Mouse (Mus musculus): ENCODE measurements around the gene Tnni3k. TPM values are rescaled to one million over a fixed set of nuclear protein-coding genes. Genes with fewer than 3 reads are reported as not detected.
"Not testable (repeated sequence)": the region's sequence is repeated elsewhere in the genome, so short reads cannot be mapped to it uniquely, and the experiment has no call there.

Gene Tnni3k
- polyA plus RNA-seq, 1 experiment from 2014 or later, result not detected

GRCm38 (mm10) chr3:154859721-154860120, 195.5 kb downstream of the Tnni3k start:
- H3K4me2 ChIP-seq (replicated peaks), result no peak overlapping the region
- no peak overlapping the region for H3K27ac ChIP-seq
- H3K9me3 ChIP-seq, result no peaks in the 10 kb centered on the region
- H3K4me3 ChIP-seq (replicated peaks), result no peak overlapping the region
- no peaks in the 10 kb centered on the region for H3K4me1 ChIP-seq (replicated peaks)
- no peak for ATAC-seq
- H3K36me3 ChIP-seq, result no peaks in the 10 kb centered on the region
- H3K27me3 ChIP-seq (replicated peaks), result no peaks in the 10 kb centered on the region
- 59% methylated on average over 3 of the region's 3 CpGs for WGBS
- no peak overlapping the region for H3K9ac ChIP-seq

- no peak overlapping the region for H3K4me2 ChIP-seq (replicated peaks)
- no peak overlapping the region for H3K27ac ChIP-seq
- ATAC-seq, result no peak
- H3K36me3 ChIP-seq, result no peaks in the 10 kb centered on the region
- H3K4me1 ChIP-seq (replicated peaks), result no peaks in the 10 kb centered on the region
- H3K27me3 ChIP-seq (replicated peaks), result no peaks in the 10 kb centered on the region
- H3K9ac ChIP-seq, result no peak overlapping the region
- WGBS, result 42% methylated on average over 6 of the region's 6 CpGs
- H3K4me3 ChIP-seq (replicated peaks), result no peak overlapping the region
- H3K9me3 ChIP-seq, result no peaks in the 10 kb centered on the region
These were observed 201.9 kb downstream of the Tnni3k start for GRCm38 (mm10) chr3:154853257-154853656.

- ATAC-seq, result no peak
- H3K4me2 ChIP-seq (replicated peaks), result no peak overlapping the region
- no peak overlapping the region for H3K9ac ChIP-seq
- H3K36me3 ChIP-seq, result no peaks in the 10 kb centered on the region
- H3K4me3 ChIP-seq (replicated peaks), result no peak overlapping the region
- no peak overlapping the region for H3K27ac ChIP-seq
- no peaks in the 10 kb centered on the region for H3K27me3 ChIP-seq (replicated peaks)
- H3K9me3 ChIP-seq, result no peaks in the 10 kb centered on the region
- 63% methylated on average over 3 of the region's 3 CpGs for WGBS
- no peaks in the 10 kb centered on the region for H3K4me1 ChIP-seq (replicated peaks)
These were observed 202.9 kb downstream of the Tnni3k start for GRCm38 (mm10) chr3:154852281-154852680.

DNA sequence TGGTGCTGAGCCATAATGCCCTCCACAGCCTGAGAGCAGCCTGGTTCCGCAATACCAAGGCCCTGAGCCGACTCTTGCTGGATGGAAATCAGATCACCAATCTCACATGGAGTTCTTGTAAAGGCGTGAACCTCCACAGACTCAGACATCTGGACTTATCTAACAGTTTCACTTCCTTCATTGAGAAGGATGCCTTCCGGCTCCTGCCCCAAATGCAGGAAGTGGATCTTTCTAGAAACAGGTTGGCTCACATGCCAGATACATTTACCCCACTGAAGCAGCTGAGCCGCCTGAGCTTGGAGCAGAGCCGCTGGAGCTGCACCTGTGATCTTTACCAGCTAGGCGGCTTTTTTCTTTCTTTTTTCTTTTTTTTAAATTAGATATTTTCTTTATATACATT, 213.0 kb downstream of the Tnni3k start:
- Histone ChIP-seq H3K4me2 (replicated peaks) (no peak overlapping the region), H3K36me3 (no peaks in the 10 kb centered on the region), H3K9me3 (no peaks in the 10 kb centered on the region), H3K27ac (no peak overlapping the region), H3K4me3 (replicated peaks) (no peak overlapping the region), H3K9ac (no peak overlapping the region), H3K4me1 (replicated peaks) (no peaks in the 10 kb centered on the region), H3K27me3 (replicated peaks) (no peaks in the 10 kb centered on the region)
- WGBS, result 84% methylated on average over 7 of the region's 7 CpGs
- ATAC-seq, result no peak

- Histone ChIP-seq H3K4me2 (replicated peaks) (no peak overlapping the region), H3K9ac (no peak overlapping the region), H3K36me3 (no peaks in the 10 kb centered on the region), H3K4me3 (replicated peaks) (no peak overlapping the region), H3K27ac (no peak overlapping the region), H3K9me3 (no peaks in the 10 kb centered on the region), H3K27me3 (replicated peaks) (no peaks in the 10 kb centered on the region), H3K4me1 (replicated peaks) (no peaks in the 10 kb centered on the region)
- 56% methylated on average over 1 of the region's 1 CpGs for WGBS
- ATAC-seq, result no peak
These were observed 214.1 kb downstream of the Tnni3k start for GRCm38 (mm10) chr3:154841076-154841475.

- H3K36me3 ChIP-seq, result no peaks in the 10 kb centered on the region
- no peak overlapping the region for H3K4me3 ChIP-seq (replicated peaks)
- H3K27me3 ChIP-seq (replicated peaks), result no peaks in the 10 kb centered on the region
- H3K9me3 ChIP-seq, result no peaks in the 10 kb centered on the region
- 89% methylated on average over 11 of the region's 11 CpGs for WGBS
- H3K4me2 ChIP-seq (replicated peaks), result no peak overlapping the region
- ATAC-seq, result no peak
- H3K4me1 ChIP-seq (replicated peaks), result no peaks in the 10 kb centered on the region
- H3K9ac ChIP-seq, result no peak overlapping the region
- no peak overlapping the region for H3K27ac ChIP-seq
These were observed 217.3 kb downstream of the Tnni3k start for GRCm38 (mm10) chr3:154837861-154838260.

DNA sequence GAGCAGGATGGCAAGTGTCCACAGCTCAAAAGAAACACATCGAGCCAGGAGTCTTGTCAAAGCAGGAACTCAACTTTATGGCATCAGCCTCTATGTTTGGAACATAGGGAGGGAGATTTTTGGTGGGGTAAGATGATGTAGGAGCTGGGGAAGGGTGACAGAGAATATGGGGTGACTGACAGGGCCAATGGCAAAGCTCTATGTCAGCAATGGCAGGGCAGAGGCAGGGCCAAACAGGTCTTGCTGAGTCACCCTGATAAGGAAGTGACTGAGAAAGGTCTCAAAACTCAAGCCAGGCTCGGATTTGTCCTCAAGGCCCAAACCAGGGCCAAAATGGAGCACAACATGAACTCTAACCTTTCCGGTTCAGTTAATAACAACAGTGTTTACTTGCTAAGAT, 219.1 kb downstream of the Tnni3k start:
- no peak overlapping the region for H3K4me2 ChIP-seq (replicated peaks)
- H3K9me3 ChIP-seq, result no peaks in the 10 kb centered on the region
- 71% methylated on average over 3 of the region's 3 CpGs for WGBS
- H3K9ac ChIP-seq, result no peak overlapping the region
- no peaks in the 10 kb centered on the region for H3K4me1 ChIP-seq (replicated peaks)
- H3K27ac ChIP-seq, result no peak overlapping the region
- ATAC-seq, result no peak
- no peaks in the 10 kb centered on the region for H3K27me3 ChIP-seq (replicated peaks)
- no peaks in the 10 kb centered on the region for H3K36me3 ChIP-seq
- no peak overlapping the region for H3K4me3 ChIP-seq (replicated peaks)

- no peaks in the 10 kb centered on the region for H3K27me3 ChIP-seq (replicated peaks)
- H3K9me3 ChIP-seq, result no peaks in the 10 kb centered on the region
- WGBS, result 78% methylated on average over 9 of the region's 9 CpGs
- H3K4me2 ChIP-seq (replicated peaks), result no peak overlapping the region
- H3K4me1 ChIP-seq (replicated peaks), result no peaks in the 10 kb centered on the region
- H3K9ac ChIP-seq, result no peak overlapping the region
- H3K36me3 ChIP-seq, result no peaks in the 10 kb centered on the region
- no peak overlapping the region for H3K27ac ChIP-seq
- ATAC-seq, result no peak
- no peak overlapping the region for H3K4me3 ChIP-seq (replicated peaks)
These were observed 220.8 kb downstream of the Tnni3k start for GRCm38 (mm10) chr3:154834373-154834772.

- Histone ChIP-seq H3K4me2 (replicated peaks) (no peak overlapping the region), H3K27me3 (replicated peaks) (no peaks in the 10 kb centered on the region), H3K4me3 (replicated peaks) (no peak overlapping the region), H3K27ac (no peak overlapping the region), H3K4me1 (replicated peaks) (no peaks in the 10 kb centered on the region), H3K9me3 (no peaks in the 10 kb centered on the region), H3K9ac (no peak overlapping the region), H3K36me3 (no peaks in the 10 kb centered on the region)
- 79% methylated on average over 3 of the region's 3 CpGs for WGBS
- ATAC-seq, result no peak
These were observed 229.5 kb downstream of the Tnni3k start for GRCm38 (mm10) chr3:154825739-154826138.

GRCm38 (mm10) chr3:154824713-154825112, 230.5 kb downstream of the Tnni3k start:
- no peak for ATAC-seq
- no peaks in the 10 kb centered on the region for H3K36me3 ChIP-seq

DNA sequence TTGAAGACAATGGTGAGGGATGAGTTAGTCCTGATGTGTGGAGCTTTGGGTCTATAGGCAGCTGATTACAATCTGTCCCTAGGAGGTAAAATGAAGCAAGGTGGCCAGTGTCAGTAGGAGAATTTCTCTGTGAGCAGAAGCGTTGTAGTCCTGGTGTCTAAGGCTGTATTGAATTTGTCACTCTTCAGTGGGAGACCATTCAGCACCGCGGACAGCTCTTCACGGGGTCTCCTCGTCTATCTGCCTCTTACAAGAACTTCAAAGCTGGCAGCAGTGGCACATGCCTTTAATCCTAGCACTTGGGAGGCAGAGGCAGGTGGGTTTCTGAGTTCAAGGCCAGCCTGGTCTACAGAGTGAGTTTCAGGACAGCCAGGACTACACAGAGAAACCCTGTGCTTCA, 235.5 kb downstream of the Tnni3k start:
- not testable (repeated sequence) for H3K4me3 ChIP-seq (replicated peaks); ATAC-seq; H3K4me1 ChIP-seq (replicated peaks); H3K9me3 ChIP-seq; H3K4me2 ChIP-seq (replicated peaks); H3K27me3 ChIP-seq (replicated peaks); H3K36me3 ChIP-seq; H3K9ac ChIP-seq; H3K27ac ChIP-seq
- 13% methylated on average over 5 of the region's 5 CpGs for WGBS

More at GRCm38 (mm10) chr3:154824713-154825112, 230.5 kb downstream of the Tnni3k start:
- no peak overlapping the region for H3K4me3 ChIP-seq (replicated peaks)
- H3K9me3 ChIP-seq, result no peaks in the 10 kb centered on the region
- H3K9ac ChIP-seq, result no peak overlapping the region
- 83% methylated on average over 4 of the region's 4 CpGs for WGBS
- no peaks in the 10 kb centered on the region for H3K27me3 ChIP-seq (replicated peaks)
- H3K27ac ChIP-seq, result no peak overlapping the region
- H3K4me1 ChIP-seq (replicated peaks), result no peaks in the 10 kb centered on the region
- H3K4me2 ChIP-seq (replicated peaks), result no peak overlapping the region

DNA sequence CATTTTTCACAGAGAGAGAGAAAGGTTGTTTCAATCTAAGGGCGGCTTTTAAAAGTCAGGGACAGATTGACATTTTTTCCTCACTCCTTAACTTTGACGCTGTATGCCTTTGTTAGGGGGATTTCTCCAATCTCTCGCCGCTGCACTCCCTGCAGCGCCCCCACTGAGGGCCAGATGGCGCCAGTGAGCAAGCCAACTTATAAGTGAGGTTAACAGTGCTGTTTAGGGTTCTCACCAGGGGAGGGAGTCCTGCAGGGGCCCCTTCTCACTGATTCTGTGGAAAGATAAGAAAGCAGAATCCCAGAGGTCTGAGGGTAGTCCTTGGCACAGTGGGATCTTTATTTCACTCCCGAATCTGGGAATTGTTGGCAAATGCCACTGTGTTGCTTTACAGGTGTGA, 237.5 kb downstream of the Tnni3k start:
- ATAC-seq, result 0 out of 2 replicates have a peak, but pooled peaks have one; percentile 23
- Histone ChIP-seq H3K27me3 (replicated peaks) (no peaks in the 10 kb centered on the region), H3K4me3 (replicated peaks) (no peak overlapping the region), H3K4me2 (replicated peaks) (no peak overlapping the region), H3K9me3 (no peaks in the 10 kb centered on the region), H3K27ac (no peak overlapping the region), H3K9ac (no peak overlapping the region), H3K36me3 (no peaks in the 10 kb centered on the region), H3K4me1 (replicated peaks) (no peaks in the 10 kb centered on the region)
- WGBS, result 6% methylated on average over 7 of the region's 7 CpGs

GRCm38 (mm10) chr3:154816801-154817625, 238.2 kb downstream of the Tnni3k start:
- Histone ChIP-seq H3K4me1 (replicated peaks) (no peaks in the 10 kb centered on the region), H3K27me3 (replicated peaks) (no peaks in the 10 kb centered on the region), H3K4me3 (replicated peaks) (no peak overlapping the region), H3K36me3 (no peaks in the 10 kb centered on the region), H3K9ac (no peak overlapping the region), H3K9me3 (no peaks in the 10 kb centered on the region), H3K4me2 (replicated peaks) (no peak overlapping the region), H3K27ac (no peak overlapping the region)
- peak; percentile 90 for ATAC-seq
- 43% methylated on average over 19 of the region's 19 CpGs for WGBS

Data from intestine, embryonic 15.5 days (tissue).